Mouse (Mus musculus): ENCODE measurements around the gene Fam167b. TPM values are rescaled to one million over a fixed set of nuclear protein-coding genes. Genes with fewer than 3 reads are reported as not detected.
"Not testable (repeated sequence)": the region's sequence is repeated elsewhere in the genome, so short reads cannot be mapped to it uniquely, and the experiment has no call there.

The Fam167b gene
- polyA plus RNA-seq, 1 experiment from 2014 or later, result 4.1 TPM

DNA sequence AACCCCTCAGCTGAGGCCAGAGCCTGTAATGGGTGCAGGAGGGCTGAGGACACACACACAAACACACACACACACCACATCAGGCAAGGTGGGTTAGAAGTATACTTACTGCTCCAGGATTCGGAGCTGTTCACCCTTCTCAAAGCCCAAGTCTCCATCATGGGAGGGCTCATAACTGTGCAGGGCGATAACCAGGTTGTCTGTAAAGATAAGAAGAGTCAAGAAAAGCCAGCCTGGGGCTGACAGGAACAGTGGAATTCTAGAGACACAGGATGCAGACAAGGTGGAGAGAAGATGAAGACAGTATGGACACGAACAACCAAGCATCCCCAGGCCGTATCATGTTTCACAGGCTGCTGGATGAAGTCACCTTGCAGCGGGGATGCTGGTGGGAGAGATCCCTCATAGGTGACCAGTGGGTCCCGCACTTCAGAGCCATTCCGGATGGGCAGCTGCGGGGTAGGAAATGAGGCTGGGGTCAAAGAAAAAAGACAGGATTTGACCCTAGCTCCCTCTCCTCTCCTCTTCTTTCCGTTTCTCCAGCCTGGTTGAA, 21.0 kb downstream of the Fam167b start:
- H3K9me3 ChIP-seq, result no peaks in the 10 kb centered on the region
- no peak overlapping the region; the same call in 1 of the 2 replicates for H3K27ac ChIP-seq
- H3K27me3 ChIP-seq, result no peaks in the 10 kb centered on the region
- ATAC-seq (ENCODE audit: insufficient number of reproducible peaks, insufficient read depth, low FRiP score, low TSS enrichment, low read depth), result no peak
- WGBS, result 60% methylated on average over 9 of the region's 9 CpGs
- no peaks in the 10 kb centered on the region for H3K36me3 ChIP-seq
- 0 out of 2 replicates have a peak overlapping the region, but pooled peaks have one; percentile 64 for H3K9ac ChIP-seq (replicated peaks)
- H3K4me3 ChIP-seq (replicated peaks), result peak overlapping the region; percentile 53; the same call in 1 of the 2 replicates
- H3K4me2 ChIP-seq, result peak overlapping the region; percentile 92
- peaks cover 9% of the 10 kb centered on the region for H3K4me1 ChIP-seq (replicated peaks)

DNA sequence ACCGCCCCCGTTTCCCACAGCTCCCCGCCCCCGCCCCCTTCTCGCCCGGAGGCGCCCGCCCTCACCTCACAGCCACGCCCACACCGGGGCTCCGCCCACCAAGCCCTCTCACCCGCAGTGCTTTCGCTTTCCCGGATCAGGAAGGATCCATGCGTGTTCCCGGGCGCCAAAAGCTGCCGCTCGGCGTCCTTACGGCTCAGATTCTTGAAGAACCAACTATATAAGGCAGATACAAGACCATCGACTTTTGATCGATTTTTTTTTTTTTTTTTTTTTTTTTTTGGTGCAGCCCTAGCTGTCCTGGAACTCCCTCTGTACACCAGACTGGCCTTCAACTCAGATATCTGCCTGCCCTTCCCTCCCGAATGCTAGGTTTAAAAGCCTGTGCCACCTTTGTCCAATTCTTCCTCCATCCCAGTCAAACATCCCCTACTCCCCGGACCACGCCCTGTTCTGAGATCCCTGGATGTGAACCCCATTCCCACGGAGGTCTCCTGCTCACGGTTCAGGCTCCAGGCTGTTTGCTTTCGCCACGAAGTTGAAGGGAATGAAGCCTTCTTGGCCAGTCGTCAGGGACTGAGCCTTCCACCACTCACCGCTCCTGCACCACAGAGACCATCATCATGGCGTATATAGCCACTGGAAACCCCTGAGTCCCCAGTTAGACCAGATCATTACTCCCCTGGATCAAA, 21.7 kb downstream of the Fam167b start:
- Histone ChIP-seq H3K9me3 (no peaks in the 10 kb centered on the region), H3K4me2 (peak overlapping the region; percentile 92), H3K36me3 (no peaks in the 10 kb centered on the region), H3K4me3 (replicated peaks) (peak overlapping the region; percentile 53), H3K27ac (peak overlapping the region; percentile 78; the same call in 1 of the 2 replicates), H3K9ac (replicated peaks) (peak overlapping the region; percentile 64), H3K4me1 (replicated peaks) (peaks cover 9% of the 10 kb centered on the region), H3K27me3 (no peaks in the 10 kb centered on the region)
- ATAC-seq (ENCODE audit: insufficient number of reproducible peaks, insufficient read depth, low FRiP score, low TSS enrichment, low read depth), result peak; percentile 43
- 8% methylated on average over 33 of the region's 33 CpGs for WGBS

DNA sequence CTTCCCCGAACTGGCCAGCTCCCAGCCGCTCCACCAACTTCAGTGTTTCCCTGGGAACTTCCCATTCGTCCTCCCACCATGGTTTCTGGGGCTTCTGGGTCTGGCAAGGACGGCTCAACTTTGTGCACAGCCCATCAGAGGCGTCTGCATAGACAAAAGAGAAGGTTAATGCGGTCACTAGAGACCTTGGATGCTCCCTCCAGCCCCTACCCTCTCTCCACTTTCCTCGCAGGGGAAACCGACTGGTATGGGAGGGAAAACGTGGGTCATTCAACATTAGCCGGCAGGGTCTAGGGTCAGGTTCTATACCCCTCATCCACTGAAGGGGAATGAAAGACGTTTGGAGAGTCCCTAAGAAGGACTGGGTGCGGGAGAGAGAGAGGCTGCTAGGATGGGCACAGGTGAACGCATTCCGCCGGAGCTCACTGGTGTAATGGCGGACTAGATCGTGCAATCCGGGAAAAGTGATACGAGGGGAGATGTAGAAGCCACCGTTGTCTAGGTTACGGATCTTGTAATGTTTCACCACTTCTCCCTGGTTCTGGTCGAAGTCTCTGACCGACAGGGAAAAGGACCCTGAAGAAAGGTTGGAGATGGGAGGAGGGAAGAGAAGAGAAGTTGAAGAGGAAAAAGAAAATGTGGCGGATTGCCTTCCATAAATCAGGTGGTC, 22.4 kb downstream of the Fam167b start:
- peak overlapping the region; percentile 64 for H3K9ac ChIP-seq (replicated peaks)
- under 1% methylated on average over 24 of the region's 24 CpGs for WGBS
- peak overlapping the region; percentile 78 for H3K27ac ChIP-seq
- H3K9me3 ChIP-seq, result no peaks in the 10 kb centered on the region
- H3K4me1 ChIP-seq (replicated peaks), result peaks cover 9% of the 10 kb centered on the region
- ATAC-seq (ENCODE audit: insufficient number of reproducible peaks, insufficient read depth, low FRiP score, low TSS enrichment, low read depth), result peak; percentile 71
- H3K27me3 ChIP-seq, result no peaks in the 10 kb centered on the region
- peak overlapping the region; percentile 53 for H3K4me3 ChIP-seq (replicated peaks)
- peak overlapping the region; percentile 92 for H3K4me2 ChIP-seq
- H3K36me3 ChIP-seq, result no peaks in the 10 kb centered on the region

DNA sequence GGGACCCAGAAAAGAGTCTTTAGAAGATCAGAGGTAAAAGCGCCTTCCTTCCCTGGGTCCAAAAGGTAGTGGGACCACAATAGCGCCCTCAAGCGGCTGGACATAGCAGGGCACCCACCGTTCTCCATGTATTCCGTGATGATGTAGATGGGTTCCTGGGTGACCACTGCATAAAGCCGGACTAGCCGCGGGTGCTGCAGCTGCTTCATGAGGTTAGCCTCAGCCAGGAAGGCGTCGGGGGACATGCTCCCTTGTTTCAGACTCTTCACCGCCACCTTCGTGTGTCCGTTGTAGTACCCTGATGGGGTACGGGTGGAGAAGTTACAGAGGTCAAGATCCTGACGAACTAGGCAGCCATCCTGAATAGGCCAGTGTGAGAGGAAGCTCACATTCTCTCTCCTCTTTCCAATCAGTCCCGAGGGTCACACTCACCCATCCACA, 22.9 kb downstream of the Fam167b start:
- peaks cover 9% of the 10 kb centered on the region for H3K4me1 ChIP-seq (replicated peaks)
- no peak overlapping the region for H3K27ac ChIP-seq
- no peaks in the 10 kb centered on the region for H3K27me3 ChIP-seq
- peak overlapping the region; percentile 53 for H3K4me3 ChIP-seq (replicated peaks)
- 0 out of 2 replicates have a peak, but pooled peaks have one; percentile 37 for ATAC-seq (ENCODE audit: insufficient number of reproducible peaks, insufficient read depth, low FRiP score, low TSS enrichment, low read depth)
- peak overlapping the region; percentile 64; the same call in 1 of the 2 replicates for H3K9ac ChIP-seq (replicated peaks)
- H3K36me3 ChIP-seq, result no peaks in the 10 kb centered on the region
- WGBS, result 6% methylated on average over 16 of the region's 16 CpGs
- no peaks in the 10 kb centered on the region for H3K9me3 ChIP-seq
- peak overlapping the region; percentile 92 for H3K4me2 ChIP-seq

DNA sequence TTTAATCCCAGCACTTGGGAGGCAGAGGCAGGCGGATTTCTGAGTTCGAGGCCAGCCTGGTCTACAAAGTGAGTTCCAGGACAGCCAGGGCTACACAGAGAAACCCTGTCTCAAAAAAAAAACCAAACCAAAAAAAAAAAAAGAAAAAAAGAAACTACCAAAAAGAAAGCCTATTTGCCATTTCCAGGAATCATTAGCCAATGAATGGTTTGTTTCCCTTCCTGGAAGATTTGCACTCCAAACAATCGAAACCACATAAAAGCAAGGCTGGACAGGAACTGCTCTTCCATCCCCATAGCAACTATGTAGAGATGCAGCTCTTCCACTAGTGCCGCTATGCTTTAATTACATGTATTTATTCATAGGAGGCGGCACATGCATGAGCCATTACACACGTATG, 23.8 kb downstream of the Fam167b start:
- not testable (repeated sequence) for H3K9ac ChIP-seq (replicated peaks); H3K27me3 ChIP-seq; H3K27ac ChIP-seq; H3K4me3 ChIP-seq (replicated peaks); H3K9me3 ChIP-seq; ATAC-seq (ENCODE audit: insufficient number of reproducible peaks, insufficient read depth, low FRiP score, low TSS enrichment, low read depth); H3K36me3 ChIP-seq; H3K4me2 ChIP-seq
- H3K4me1 ChIP-seq (replicated peaks), result peaks cover 16% of the 10 kb centered on the region
- WGBS, result 89% methylated on average over 6 of the region's 6 CpGs

DNA sequence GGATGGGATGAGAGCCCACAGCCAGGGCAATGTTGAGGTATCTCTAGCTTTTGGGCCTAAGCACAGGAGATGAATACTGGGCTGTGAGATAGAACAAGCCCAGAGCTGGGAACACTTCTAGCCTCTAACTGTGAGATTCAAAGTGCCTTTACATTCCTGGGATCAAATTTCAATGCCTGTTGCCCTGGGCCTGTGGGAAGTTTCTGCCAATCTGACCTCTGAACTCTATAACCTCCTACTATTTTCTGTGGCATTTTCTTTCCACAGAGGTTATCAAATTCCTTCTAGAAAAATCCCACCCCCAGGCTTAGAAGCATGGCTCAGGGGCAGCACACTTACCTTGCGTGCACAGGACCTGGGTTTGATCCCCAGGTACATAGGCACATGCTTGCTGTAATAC, 28.1 kb downstream of the Fam167b start:
- H3K4me2 ChIP-seq, result no peak overlapping the region
- 0 out of 2 replicates have a peak overlapping the region, but pooled peaks have one; percentile 50 for H3K27ac ChIP-seq
- no peaks in the 10 kb centered on the region for H3K9me3 ChIP-seq
- peaks cover 7% of the 10 kb centered on the region; the same call in 1 of the 2 replicates for H3K36me3 ChIP-seq
- no peaks in the 10 kb centered on the region for H3K27me3 ChIP-seq
- H3K4me3 ChIP-seq (replicated peaks), result no peak overlapping the region
- peaks cover 7% of the 10 kb centered on the region for H3K4me1 ChIP-seq (replicated peaks)
- no peak for ATAC-seq (ENCODE audit: insufficient number of reproducible peaks, insufficient read depth, low FRiP score, low TSS enrichment, low read depth)
- no peak overlapping the region for H3K9ac ChIP-seq (replicated peaks)
- WGBS, result 51% methylated on average over 1 of the region's 1 CpGs

DNA sequence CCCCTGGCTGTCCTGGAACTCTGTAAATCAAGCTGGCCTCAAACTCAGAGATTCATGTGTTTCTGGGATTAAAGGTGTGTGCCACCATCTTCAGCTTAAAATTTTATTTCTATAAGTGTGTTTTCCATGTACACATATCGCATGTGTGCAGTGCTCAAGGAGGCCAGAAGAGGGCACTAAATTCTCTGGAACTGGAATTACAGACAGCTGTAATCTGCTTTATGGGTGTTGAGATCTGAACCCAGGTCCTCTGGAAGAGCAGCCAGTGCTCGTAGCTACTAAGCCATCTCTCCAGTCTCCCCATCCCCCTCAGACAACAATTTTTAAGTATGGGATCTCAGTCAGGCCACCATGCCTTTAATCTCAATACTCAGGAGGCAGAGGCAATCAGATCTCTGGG, 29.0 kb downstream of the Fam167b start:
- 87% methylated on average over 2 of the region's 2 CpGs for WGBS
- no peak overlapping the region for H3K4me3 ChIP-seq (replicated peaks)
- ATAC-seq (ENCODE audit: insufficient number of reproducible peaks, insufficient read depth, low FRiP score, low TSS enrichment, low read depth), result no peak
- no peak overlapping the region for H3K4me2 ChIP-seq
- H3K9ac ChIP-seq (replicated peaks), result no peak overlapping the region
- no peak overlapping the region for H3K27ac ChIP-seq
- H3K9me3 ChIP-seq, result no peaks in the 10 kb centered on the region
- H3K36me3 ChIP-seq, result peaks cover 7% of the 10 kb centered on the region; the same call in 1 of the 2 replicates
- no peaks in the 10 kb centered on the region for H3K27me3 ChIP-seq
- peaks cover 7% of the 10 kb centered on the region for H3K4me1 ChIP-seq (replicated peaks)

DNA sequence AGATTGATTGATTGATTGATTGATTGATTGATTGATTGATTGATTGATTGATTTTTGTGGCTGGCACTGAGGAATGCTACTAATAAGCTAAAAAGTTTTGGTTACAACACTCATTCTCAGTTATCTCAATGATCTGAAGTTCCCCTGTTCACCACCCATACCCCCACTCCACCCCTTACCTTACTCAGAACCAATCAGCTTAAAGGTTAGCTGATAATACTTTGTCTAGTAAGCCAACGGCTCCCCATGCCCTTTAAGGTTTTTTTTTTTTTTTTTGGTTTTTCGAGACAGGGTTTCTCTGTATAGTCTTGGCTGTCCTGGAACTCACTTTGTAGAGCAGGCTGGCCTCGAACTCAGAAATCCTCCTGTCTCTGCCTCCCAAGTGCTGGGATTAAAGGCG, 30.7 kb downstream of the Fam167b start:
- H3K27ac ChIP-seq, result not testable (repeated sequence)
- WGBS, result 88% methylated on average over 4 of the region's 4 CpGs

DNA sequence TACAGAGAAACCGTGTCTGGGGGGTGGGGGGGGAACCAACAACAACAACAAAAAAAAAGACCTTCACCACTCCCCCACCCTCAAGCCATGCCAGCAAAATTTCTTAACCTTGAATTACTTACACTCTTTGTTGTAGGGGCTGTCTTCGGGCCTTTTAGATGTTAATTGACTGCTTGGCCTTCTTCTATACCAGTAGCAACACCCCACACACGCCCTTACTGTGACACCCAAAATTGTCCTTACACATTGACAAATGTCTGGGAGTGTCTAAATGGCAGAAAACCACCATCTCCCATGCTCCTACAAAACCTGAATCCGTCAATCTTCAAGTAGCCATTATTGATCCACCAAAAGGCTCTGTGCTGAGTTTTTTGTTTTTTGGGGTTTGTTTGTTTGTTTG, 34.2 kb downstream of the Fam167b start:
- H3K4me2 ChIP-seq, result no peak overlapping the region
- H3K9ac ChIP-seq (replicated peaks), result no peak overlapping the region
- no peak overlapping the region for H3K4me3 ChIP-seq (replicated peaks)
- peaks cover 19% of the 10 kb centered on the region for H3K36me3 ChIP-seq
- 86% methylated on average over 4 of the region's 4 CpGs for WGBS
- no peaks in the 10 kb centered on the region for H3K27me3 ChIP-seq
- H3K27ac ChIP-seq, result no peak overlapping the region
- ATAC-seq (ENCODE audit: insufficient number of reproducible peaks, insufficient read depth, low FRiP score, low TSS enrichment, low read depth), result no peak
- H3K4me1 ChIP-seq (replicated peaks), result peaks cover 17% of the 10 kb centered on the region
- H3K9me3 ChIP-seq, result no peaks in the 10 kb centered on the region

More for the DNA sequence above, 30.7 kb downstream of the Fam167b start:
- not testable (repeated sequence) for H3K4me2 ChIP-seq; ATAC-seq (ENCODE audit: insufficient number of reproducible peaks, insufficient read depth, low FRiP score, low TSS enrichment, low read depth); H3K4me1 ChIP-seq (replicated peaks); H3K9me3 ChIP-seq; H3K9ac ChIP-seq (replicated peaks); H3K27me3 ChIP-seq; H3K36me3 ChIP-seq; H3K4me3 ChIP-seq (replicated peaks)

DNA sequence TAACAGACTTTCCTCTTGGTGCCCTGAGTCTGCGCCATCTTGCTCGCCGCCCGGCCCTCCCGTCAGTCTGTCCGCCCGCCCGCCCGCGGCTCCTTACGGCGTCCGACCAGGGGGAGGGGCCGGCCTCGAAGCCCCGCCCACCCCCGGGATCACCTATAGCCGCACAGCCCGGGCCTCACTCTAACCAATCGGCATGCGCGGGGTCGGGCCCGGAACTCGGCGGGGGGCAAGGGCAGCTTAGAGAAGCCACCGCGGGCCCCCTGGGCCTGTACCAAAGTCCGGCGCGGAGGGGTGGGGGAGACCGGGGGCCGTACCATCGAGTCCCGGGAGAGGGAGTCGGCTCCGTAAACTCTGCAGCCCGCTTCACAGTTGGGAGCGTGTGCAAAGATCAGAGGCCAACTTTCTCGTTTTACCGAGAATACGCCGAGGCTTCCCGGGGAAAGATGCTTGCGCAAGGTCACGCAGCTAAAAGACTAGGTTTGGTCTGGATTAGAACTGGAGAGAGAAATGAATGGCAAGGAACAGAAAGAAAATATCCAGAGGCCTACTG, 35.7 kb downstream of the Fam167b start, which contains the start of gene Hdac1:
Hdac1 (minus strand) TSS at position 122 of the 550 bp plus-strand sequence.
- Histone ChIP-seq H3K4me2 (peak within 1 kb of the TSS; percentile 74), H3K36me3 (peaks cover 25% of the 10 kb centered on the region), H3K27me3 (no peaks in the 10 kb centered on the region), H3K27ac (peak within 1 kb of the TSS; percentile 87), H3K4me1 (replicated peaks) (peaks cover 17% of the 10 kb centered on the region), H3K9ac (replicated peaks) (peak within 1 kb of the TSS; percentile 89), H3K9me3 (no peaks in the 10 kb centered on the region), H3K4me3 (replicated peaks) (peak within 1 kb of the TSS; percentile 76)
- ATAC-seq (ENCODE audit: insufficient number of reproducible peaks, insufficient read depth, low FRiP score, low TSS enrichment, low read depth), result peak; percentile 98
- under 1% methylated on average over 46 of the region's 46 CpGs for WGBS
